Mouse (Mus musculus): ENCODE data around the gene Tchp. TPM values are rescaled to one million over a fixed set of nuclear protein-coding genes. Genes with fewer than 3 reads are reported as not detected.

Gene Tchp
- polyA plus RNA-seq, 1 experiment from 2014 or later = 16.5 TPM

GRCm38 (mm10) chr5:114769786-114770185 lies 62.2 kb downstream of the Tchp start:
- Histone ChIP-seq H3K9ac (no peak overlapping the region), H3K9me3 (replicated peaks) (no peaks in the 10 kb centered on the region), H3K4me2 (no peak overlapping the region), H3K4me1 (peaks cover 28% of the 10 kb centered on the region), H3K4me3 (replicated peaks) (no peak overlapping the region), H3K27me3 (no peaks in the 10 kb centered on the region), H3K36me3 (peaks cover 21% of the 10 kb centered on the region), H3K27ac (no peak overlapping the region)
- WGBS = 90% methylated on average over 8 of the region's 8 CpGs
- no peak for ATAC-seq (replicated peaks; ENCODE audit: low FRiP score)

- Histone ChIP-seq H3K27me3 (no peaks in the 10 kb centered on the region), H3K9me3 (replicated peaks) (no peaks in the 10 kb centered on the region), H3K9ac (peak overlapping the region; percentile 97; the same call in 1 of the 2 replicates), H3K36me3 (0 out of 2 replicates have a peak, but pooled peaks cover 6% of the 10 kb centered on the region), H3K4me1 (peaks cover 39% of the 10 kb centered on the region), H3K4me3 (replicated peaks) (peak overlapping the region; percentile 99), H3K27ac (no peak overlapping the region), H3K4me2 (peak overlapping the region; percentile 90)
- no peak for ATAC-seq (replicated peaks; ENCODE audit: low FRiP score)
- WGBS = 68% methylated on average over 8 of the region's 8 CpGs
Measured at GRCm38 (mm10) chr5:114771796-114772195, 64.2 kb downstream of the Tchp start.

Small RNA genes lying within 50 kb of the gene (microRNA-seq; reads per million reads assigned to microRNA genes)
- gene Mir7028 = not detected

Other genes with a start within 250 kb of the Tchp start
- 4.4 and 4.7 TPM in 2 replicates for gene Fam222a, start 139.7 kb upstream of the Tchp start, polyA plus RNA-seq (2015; fragmentation: Nextera tagmentation; extraction: Ambion mirVana)
- gene Trpv4, start 49.3 kb upstream of the Tchp start, polyA plus RNA-seq (2015; fragmentation: Nextera tagmentation; extraction: Ambion mirVana) = 21.8 and 23.4 TPM in 2 replicates
- 78.5 and 79.2 TPM in 2 replicates for gene Gltp, start 16.8 kb upstream of the Tchp start, polyA plus RNA-seq (2015; fragmentation: Nextera tagmentation; extraction: Ambion mirVana)
- 45.3 and 49.8 TPM in 2 replicates for gene Ankrd13a, start 66.9 kb downstream of the Tchp start, polyA plus RNA-seq (2015; fragmentation: Nextera tagmentation; extraction: Ambion mirVana)
- 42.0 and 45.5 TPM in 2 replicates for gene Git2, start 67.8 kb downstream of the Tchp start, polyA plus RNA-seq (2015; fragmentation: Nextera tagmentation; extraction: Ambion mirVana)
- 102 and 105 TPM in 2 replicates for gene 1500011B03Rik, start 115.7 kb downstream of the Tchp start, polyA plus RNA-seq (2015; fragmentation: Nextera tagmentation; extraction: Ambion mirVana)
- gene 4930519G04Rik, start 145.9 kb downstream of the Tchp start, polyA plus RNA-seq (2015; fragmentation: Nextera tagmentation; extraction: Ambion mirVana) = not detected in 2 replicates
- gene Gm9936, start 150.9 kb downstream of the Tchp start, polyA plus RNA-seq (2015; fragmentation: Nextera tagmentation; extraction: Ambion mirVana) = 0.06 TPM in 1 of 2 replicates, not detected in the other
- gene Oasl2, start 189.2 kb downstream of the Tchp start, polyA plus RNA-seq (2015; fragmentation: Nextera tagmentation; extraction: Ambion mirVana) = 4.2 and 6.2 TPM in 2 replicates
- 1.6 and 2.0 TPM in 2 replicates for gene Oasl1, start 215.5 kb downstream of the Tchp start, polyA plus RNA-seq (2015; fragmentation: Nextera tagmentation; extraction: Ambion mirVana)
- gene 2210016L21Rik, start 234.4 kb downstream of the Tchp start, polyA plus RNA-seq (2015; fragmentation: Nextera tagmentation; extraction: Ambion mirVana) = 62.8 and 68.0 TPM in 2 replicates

Measured in kidney, embryonic 15.5 days (tissue).